Comparison of ENCODE assay signal across 8 mouse cellular contexts in the genomic region with DNA sequence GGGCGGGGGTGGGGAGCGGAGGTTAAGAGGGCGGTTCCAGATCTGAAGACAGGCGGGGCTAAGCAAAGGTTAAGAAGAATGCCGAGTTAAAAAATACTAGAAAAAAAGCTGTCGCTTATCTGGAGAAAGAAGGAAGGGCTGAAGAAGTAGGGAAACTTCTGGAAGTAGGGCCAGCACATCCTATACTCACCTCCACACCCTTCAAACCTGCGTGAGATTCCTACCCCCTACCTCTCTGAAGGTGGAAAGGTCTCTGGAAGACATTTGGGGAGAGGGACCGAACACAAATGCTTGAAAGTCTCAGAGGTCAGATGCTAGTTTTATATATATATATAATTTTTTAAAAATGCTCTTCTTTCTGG. TPM values are rescaled to one million over a fixed set of nuclear protein-coding genes. Genes with fewer than 3 reads are reported as not detected.
DNase-seq lines count a peak whose midpoint lies in the region; ATAC-seq and TF ChIP-seq lines count a peak whose summit lies in the region.

No protein-coding gene starts in this region.

- TF ChIP-seq POLR2A in lung, adult 2 months (IDR thresholded peaks at IDR 0.05; ENCODE audit: borderline replicate concordance, extremely low read depth, low read depth, low read length): no peak

- no peaks in the 10 kb centered on the region for H3K9me3 ChIP-seq in embryonic facial prominence, embryonic 15.5 days (replicated peaks)
- H3K9me3 ChIP-seq in intestine, embryonic 16.5 days (ENCODE audit: control insufficient read depth, low read length): no peaks in the 10 kb centered on the region
- no peaks in the 10 kb centered on the region for H3K9me3 ChIP-seq in neural tube, embryonic 12.5 days

- no peaks in the 10 kb centered on the region for H3K36me3 ChIP-seq in embryonic facial prominence, embryonic 15.5 days
- no peaks in the 10 kb centered on the region for H3K36me3 ChIP-seq in intestine, embryonic 16.5 days (ENCODE audit: control insufficient read depth, insufficient read depth, low read length)
- H3K36me3 ChIP-seq in neural tube, embryonic 12.5 days: no peaks in the 10 kb centered on the region

- no peak overlapping the region for H3K27ac ChIP-seq in embryonic facial prominence, embryonic 15.5 days (replicated peaks)
- H3K27ac ChIP-seq in intestine, embryonic 16.5 days (ENCODE audit: low read length): no peak overlapping the region
- no peak overlapping the region for H3K27ac ChIP-seq in neural tube, embryonic 12.5 days

- no peak overlapping the region for H3K9ac ChIP-seq in embryonic facial prominence, embryonic 15.5 days
- peak overlapping the region; percentile 76; the same call in 1 of the 2 replicates for H3K9ac ChIP-seq in intestine, embryonic 16.5 days (ENCODE audit: low read depth, low read length)
- H3K9ac ChIP-seq in neural tube, embryonic 12.5 days: no peak overlapping the region

- H3K4me1 ChIP-seq in lung, adult 2 months (ENCODE audit: control insufficient read depth, insufficient read depth, low read length): peaks cover 2% of the 10 kb centered on the region; the same call in 1 of the 2 replicates
- H3K4me1 ChIP-seq in embryonic facial prominence, embryonic 15.5 days: 0 out of 2 replicates have a peak, but pooled peaks cover 7% of the 10 kb centered on the region
- peaks cover 10% of the 10 kb centered on the region for H3K4me1 ChIP-seq in intestine, embryonic 16.5 days (ENCODE audit: control insufficient read depth, insufficient read depth, low read length)
- peaks cover 6% of the 10 kb centered on the region; the same call in 1 of the 2 replicates for H3K4me1 ChIP-seq in neural tube, embryonic 12.5 days

- 12% methylated on average over 8 of the region's 8 CpGs for WGBS in lung, adult 2 months
- 8% methylated on average over 8 of the region's 8 CpGs for WGBS in embryonic facial prominence, embryonic 15.5 days
- WGBS in intestine, embryonic 16.5 days: 14% methylated on average over 8 of the region's 8 CpGs
- WGBS in neural tube, embryonic 12.5 days: 11% methylated on average over 8 of the region's 8 CpGs

- TF ChIP-seq CTCF in lung, adult 2 months (IDR thresholded peaks at IDR 0.05; ENCODE audit: insufficient read depth, low read length): no peak

- peak overlapping the region; percentile 31 for H3K4me3 ChIP-seq in lung, adult 2 months (replicated peaks; ENCODE audit: extremely low read depth, low read depth, low read length)
- H3K4me3 ChIP-seq in embryonic facial prominence, embryonic 15.5 days (replicated peaks): peak overlapping the region; percentile 54
- H3K4me3 ChIP-seq in intestine, embryonic 16.5 days (ENCODE audit: low read length): peak overlapping the region; percentile 76
- peak overlapping the region; percentile 48 for H3K4me3 ChIP-seq in neural tube, embryonic 12.5 days

- no peak for DNase-seq in lung, adult 2 months
- no peak for DNase-seq in lung, adult 18-20 months
- DNase-seq in ovary, postnatal 10 days (ENCODE audit: low spot score): no peak
- no peak for DNase-seq in adrenal gland, adult 8-10 months
- DNase-seq in adrenal gland, postnatal 25 days: no peak

- no peaks in the 10 kb centered on the region for H3K27me3 ChIP-seq in embryonic facial prominence, embryonic 15.5 days
- no peaks in the 10 kb centered on the region for H3K27me3 ChIP-seq in intestine, embryonic 16.5 days (replicated peaks; ENCODE audit: control insufficient read depth, insufficient read depth, low read length)
- no peaks in the 10 kb centered on the region for H3K27me3 ChIP-seq in neural tube, embryonic 12.5 days (replicated peaks)

- peak overlapping the region; percentile 86 for H3K4me2 ChIP-seq in embryonic facial prominence, embryonic 15.5 days (replicated peaks)
- H3K4me2 ChIP-seq in intestine, embryonic 16.5 days (ENCODE audit: low read depth, low read length): peak overlapping the region; percentile 70
- H3K4me2 ChIP-seq in neural tube, embryonic 12.5 days (replicated peaks): peak overlapping the region; percentile 85

- 0 out of 2 replicates have a peak, but pooled peaks have one; percentile 19 for ATAC-seq in embryonic facial prominence, embryonic 15.5 days (ENCODE audit: insufficient number of reproducible peaks, low FRiP score, low TSS enrichment, low read depth)
- ATAC-seq in intestine, embryonic 16.5 days: no peak
- ATAC-seq in neural tube, embryonic 12.5 days (ENCODE audit: low FRiP score, low read depth): no peak; the same call in 1 of the 2 replicates

RNA-seq across cellular contexts. Expression of gene Pctp, which starts 0.3 kb away (rescaled TPM):
- 3.0 and 3.1 TPM in 2 replicates for polyA plus RNA-seq in lung, adult 2 months (2012; rRNA removed)
- 4.7 and 4.9 TPM in 2 replicates for polyA plus RNA-seq in embryonic facial prominence, embryonic 15.5 days (2015; fragmentation: Nextera tagmentation; extraction: Ambion mirVana)
- 24.5 and 25.4 TPM in 2 replicates for polyA plus RNA-seq in intestine, embryonic 16.5 days (2015; fragmentation: Nextera tagmentation; extraction: Ambion mirVana)
- 5.6 and 5.7 TPM in 2 replicates for polyA plus RNA-seq in neural tube, embryonic 12.5 days (2016; fragmentation: Nextera tagmentation; extraction: Ambion mirVana)
- 1 to 10 TPM; 8.0 to 9.5 (median 8.6) TPM for total RNA-seq in adrenal gland, adult 8-10 months (2022)
- total RNA-seq in adrenal gland, postnatal 25 days (2021): 7.9 and 9.9 TPM in 2 replicates

RNA-seq across cellular contexts. Expression of gene Tmem100, which starts 27.2 kb away (rescaled TPM):
- 169 and 219 TPM in 2 replicates for polyA plus RNA-seq in lung, adult 2 months (2012; rRNA removed)
- 27.4 and 30.6 TPM in 2 replicates for polyA plus RNA-seq in embryonic facial prominence, embryonic 15.5 days (2015; fragmentation: Nextera tagmentation; extraction: Ambion mirVana)
- 13.1 and 13.4 TPM in 2 replicates for polyA plus RNA-seq in intestine, embryonic 16.5 days (2015; fragmentation: Nextera tagmentation; extraction: Ambion mirVana)
- 7.1 and 7.5 TPM in 2 replicates for polyA plus RNA-seq in neural tube, embryonic 12.5 days (2016; fragmentation: Nextera tagmentation; extraction: Ambion mirVana)
- 1 to 10 TPM; 1.9 to 3.9 (median 3.3) TPM for total RNA-seq in adrenal gland, adult 8-10 months (2022)
- 2.0 and 2.8 TPM in 2 replicates for total RNA-seq in adrenal gland, postnatal 25 days (2021)
